Mouse (Mus musculus) ovary, adult 10 weeks (tissue): Measurements from ENCODE around the gene Atp5g3. TPM values are rescaled to one million over a fixed set of nuclear protein-coding genes. Genes with fewer than 3 reads are reported as not detected.

Experiments used
- polyA plus RNA-seq: library from polyadenylated mRNA; stranded (reverse); fragments of 350-450 nt; fragmentation: Illumina TruSeq; extraction: RNeasy Lipid Tissue Mini Kit (QIAGEN cat#74804); gene quantifications from one replicate; pipeline ENCODE4 v1.2.3, GENCODE M21; 2014

Atp5g3 gene
- polyA plus RNA-seq: 773 TPM

DNA sequence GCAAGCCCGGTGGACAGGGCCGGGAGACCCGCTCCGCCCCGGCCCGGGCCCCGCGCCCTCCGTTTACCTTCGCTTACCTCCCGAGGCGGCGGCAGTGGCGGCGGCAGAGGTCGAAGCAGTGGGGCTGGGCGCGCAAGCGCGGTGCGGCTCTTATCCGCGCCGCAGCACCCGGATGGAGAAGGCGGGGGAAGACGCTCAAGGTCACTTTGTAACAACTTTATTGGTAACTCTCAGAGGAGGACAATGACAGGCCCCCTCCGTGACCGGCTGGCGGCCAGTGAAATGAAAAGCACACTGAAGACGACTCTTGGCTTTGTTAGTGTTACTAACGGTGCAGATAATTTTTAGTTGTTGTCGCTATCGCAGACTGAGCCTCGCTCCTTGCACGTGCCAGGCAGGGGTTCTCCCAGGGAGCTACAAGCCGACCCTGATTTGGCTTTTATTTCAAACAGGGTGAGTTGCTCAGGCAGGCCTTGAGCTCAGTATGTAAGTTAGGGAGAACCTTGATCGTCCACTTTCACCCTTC is at the start of gene Atp5g3:
Atp5g3 (minus strand) TSS at position 152 of the 526 bp plus-strand sequence.

DNA sequence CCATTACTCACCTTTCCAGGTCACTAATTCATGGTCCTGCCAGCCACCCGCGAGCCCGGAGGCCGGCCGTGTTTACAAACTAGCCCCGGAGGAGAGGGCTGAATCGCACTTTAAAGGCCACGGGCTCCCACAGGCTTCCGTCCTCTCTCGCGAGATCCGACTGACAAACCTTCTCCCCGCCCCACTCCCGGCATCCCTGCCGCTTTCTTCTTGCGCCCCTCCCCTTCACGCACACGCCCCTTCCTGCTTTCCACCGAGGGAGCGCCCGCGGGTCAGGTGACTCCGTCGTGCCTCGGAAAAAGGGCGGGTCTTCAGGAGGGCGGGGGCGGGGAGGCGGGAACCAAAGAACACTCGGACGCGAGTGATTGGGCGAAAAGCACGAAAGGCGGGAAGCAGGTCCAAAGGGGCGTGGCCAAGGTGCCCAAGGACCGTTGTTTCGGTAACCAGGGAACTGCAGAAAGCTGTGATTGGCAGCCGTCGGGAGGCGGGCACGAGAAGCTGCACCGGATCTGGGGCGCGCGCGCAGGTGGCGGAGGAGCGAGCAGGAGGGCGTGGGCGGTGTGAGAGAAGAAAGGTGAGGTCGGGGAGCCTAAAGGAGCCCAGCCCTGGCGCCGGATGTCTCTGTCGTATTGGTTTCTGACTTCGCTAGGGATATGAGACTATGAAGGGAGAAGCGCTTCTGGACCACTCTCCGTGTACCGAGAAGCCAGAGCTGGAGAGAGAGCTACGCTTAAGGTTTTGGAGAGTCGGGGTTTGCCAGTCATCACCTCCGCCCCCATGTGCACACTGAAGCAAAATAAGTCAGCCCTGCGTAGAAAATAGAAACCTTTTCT is 18.4 kb downstream of the Atp5g3 start, which contains the start of gene Atf2:
Atf2 (minus strand) TSS at position 176 of the 833 bp plus-strand sequence.

Other genes starting within 250 kb of the Atp5g3 start
- 17.5 TPM for gene Chn1, start 136.0 kb downstream of the Atp5g3 start, polyA plus RNA-seq
- 276 TPM for gene Atf2, start 18.7 kb downstream of the Atp5g3 start, polyA plus RNA-seq